In genomic region chr7:110247801-110248200, GRCm38 (mm10) we compare ENCODE assay signal across 19 mouse cellular contexts. TPM values are rescaled to one million over a fixed set of nuclear protein-coding genes. Genes with fewer than 3 reads are reported as not detected.
A peak's percentile ranks its signal among the peaks of the same experiment; 100 is the strongest.
DNase-seq lines count a peak whose midpoint lies in the region; ATAC-seq and TF ChIP-seq lines count a peak whose summit lies in the region.
"Had no signal": no experiment of that assay in that cellular context is flagged by ENCODE, and none has a peak within 500 bp of the region (broad histone marks: within the 10 kb centered on the region; RNA-seq: fewer than 3 reads in every experiment).

No protein-coding gene starts in this region.

- no peak for DNase-seq in embryonic facial prominence, embryonic 10.5 days (ENCODE audit: low spot score)
- DNase-seq in limb, embryonic 10.5 days (ENCODE audit: low spot score) = no peak
- no peak for DNase-seq in testis, postnatal 10 days (ENCODE audit: low spot score)
- no peak for DNase-seq in yolk sac, embryonic 10.5 days (ENCODE audit: low spot score)
- DNase-seq: adrenal gland, postnatal 10 days; cerebellum, adult 11-12 months; cerebellum, adult 9-10 months; cerebellum, postnatal 25 days; gastrocnemius, postnatal 25 days; kidney, adult 18-20 months had no signal

- H3K27me3 ChIP-seq in embryonic facial prominence, embryonic 13.5 days = no peaks in the 10 kb centered on the region
- no peaks in the 10 kb centered on the region for H3K27me3 ChIP-seq in embryonic facial prominence, embryonic 10.5 days (replicated peaks; ENCODE audit: low read depth, poor library complexity, severe bottlenecking)
- H3K27me3 ChIP-seq in limb, embryonic 15.5 days = no peaks in the 10 kb centered on the region
- no peaks in the 10 kb centered on the region for H3K27me3 ChIP-seq in limb, embryonic 10.5 days (ENCODE audit: low read depth, poor library complexity, severe bottlenecking)
- H3K27me3 ChIP-seq: CH12.LX; forebrain, embryonic 15.5 days; heart, embryonic 13.5 days; intestine, embryonic 15.5 days had no signal

- no peaks in the 10 kb centered on the region for H3K9me3 ChIP-seq in embryonic facial prominence, embryonic 13.5 days
- H3K9me3 ChIP-seq in embryonic facial prominence, embryonic 10.5 days = no peaks in the 10 kb centered on the region
- no peaks in the 10 kb centered on the region for H3K9me3 ChIP-seq in limb, embryonic 15.5 days
- H3K9me3 ChIP-seq in limb, embryonic 10.5 days (replicated peaks) = no peaks in the 10 kb centered on the region
- H3K9me3 ChIP-seq: forebrain, embryonic 15.5 days; heart, embryonic 13.5 days; hindbrain, embryonic 10.5 days; intestine, embryonic 15.5 days had no signal

- H3K27ac ChIP-seq in embryonic facial prominence, embryonic 13.5 days = peak overlapping the region; percentile 64
- H3K27ac ChIP-seq in embryonic facial prominence, embryonic 10.5 days (replicated peaks) = no peak overlapping the region
- H3K27ac ChIP-seq in limb, embryonic 15.5 days = 0 out of 2 replicates have a peak overlapping the region, but pooled peaks have one; percentile 38
- H3K27ac ChIP-seq in limb, embryonic 10.5 days = no peak overlapping the region
- H3K27ac ChIP-seq in embryonic fibroblast, embryonic 13.5 days (ENCODE audit: insufficient read depth, low read length) = peak overlapping the region; percentile 97
- H3K27ac ChIP-seq: forebrain, embryonic 15.5 days; heart, embryonic 13.5 days; hindbrain, embryonic 10.5 days; hindbrain, embryonic 14.5 days; intestine, embryonic 15.5 days had no signal

- TF ChIP-seq CTCF in embryonic fibroblast, embryonic 13.5 days (IDR thresholded peaks at IDR 0.05; ENCODE audit: borderline replicate concordance, insufficient read depth, low read length) = no peak

- WGBS in embryonic facial prominence, embryonic 13.5 days = 75% methylated on average over 3 of the region's 3 CpGs
- 94% methylated on average over 3 of the region's 3 CpGs for whole genome bisulfite sequencing in embryonic facial prominence, embryonic 10.5 days
- 82% methylated on average over 3 of the region's 3 CpGs for WGBS in limb, embryonic 15.5 days
- WGBS in limb, embryonic 10.5 days = 94% methylated on average over 3 of the region's 3 CpGs

- no peak for ATAC-seq in embryonic facial prominence, embryonic 13.5 days (ENCODE audit: insufficient number of reproducible peaks, insufficient read depth, low FRiP score, low TSS enrichment, low read depth)
- ATAC-seq in limb, embryonic 15.5 days (ENCODE audit: insufficient number of reproducible peaks, low FRiP score, low TSS enrichment, low read depth) = no peak
- ATAC-seq: forebrain, embryonic 15.5 days; intestine, embryonic 15.5 days had no signal

- no peak overlapping the region for H3K4me3 ChIP-seq in embryonic facial prominence, embryonic 13.5 days
- H3K4me3 ChIP-seq in embryonic facial prominence, embryonic 10.5 days = no peak overlapping the region
- H3K4me3 ChIP-seq in limb, embryonic 15.5 days = no peak overlapping the region
- no peak overlapping the region for H3K4me3 ChIP-seq in limb, embryonic 10.5 days
- no peak overlapping the region for H3K4me3 ChIP-seq in embryonic fibroblast, embryonic 13.5 days (ENCODE audit: insufficient read depth, low read length)
- H3K4me3 ChIP-seq: forebrain, embryonic 15.5 days; heart, embryonic 13.5 days; hindbrain, embryonic 10.5 days; intestine, embryonic 15.5 days had no signal

- no peak for TF ChIP-seq POLR2A in embryonic fibroblast, embryonic 13.5 days (IDR thresholded peaks at IDR 0.05; ENCODE audit: low read depth, low read length)

- H3K4me2 ChIP-seq in embryonic facial prominence, embryonic 13.5 days = no peak overlapping the region
- no peak overlapping the region for H3K4me2 ChIP-seq in limb, embryonic 15.5 days
- H3K4me2 ChIP-seq: forebrain, embryonic 15.5 days; heart, embryonic 13.5 days; hindbrain, embryonic 14.5 days; intestine, embryonic 15.5 days had no signal

- peaks cover 20% of the 10 kb centered on the region for H3K4me1 ChIP-seq in embryonic facial prominence, embryonic 13.5 days
- H3K4me1 ChIP-seq in embryonic facial prominence, embryonic 10.5 days = no peaks in the 10 kb centered on the region
- peaks cover 7% of the 10 kb centered on the region; the same call in 1 of the 2 replicates for H3K4me1 ChIP-seq in limb, embryonic 15.5 days
- H3K4me1 ChIP-seq in limb, embryonic 10.5 days = no peaks in the 10 kb centered on the region
- H3K4me1 ChIP-seq in embryonic fibroblast, embryonic 13.5 days (ENCODE audit: control insufficient read depth, insufficient read depth, low read length) = peaks cover 29% of the 10 kb centered on the region
- H3K4me1 ChIP-seq: forebrain, embryonic 15.5 days; hindbrain, embryonic 10.5 days; intestine, embryonic 15.5 days had no signal

- H3K9ac ChIP-seq in embryonic facial prominence, embryonic 13.5 days = no peak overlapping the region
- H3K9ac ChIP-seq in limb, embryonic 15.5 days = no peak overlapping the region
- H3K9ac ChIP-seq: forebrain, embryonic 15.5 days; heart, embryonic 13.5 days; hindbrain, embryonic 14.5 days; intestine, embryonic 15.5 days had no signal

- peaks cover 20% of the 10 kb centered on the region for H3K36me3 ChIP-seq in embryonic facial prominence, embryonic 13.5 days
- H3K36me3 ChIP-seq in embryonic facial prominence, embryonic 10.5 days (replicated peaks) = peaks cover 42% of the 10 kb centered on the region
- H3K36me3 ChIP-seq in limb, embryonic 15.5 days = peaks cover 23% of the 10 kb centered on the region
- peaks cover 38% of the 10 kb centered on the region for H3K36me3 ChIP-seq in limb, embryonic 10.5 days
- H3K36me3 ChIP-seq: forebrain, embryonic 15.5 days had no signal

RNA-seq across cellular contexts. Expression of gene Swap70, which starts 26.3 kb away (rescaled TPM):
- 42.1 and 49.5 TPM in 2 replicates for polyA plus RNA-seq in embryonic facial prominence, embryonic 13.5 days (2015; fragmentation: Nextera tagmentation; extraction: Ambion mirVana)
- 30.7 and 32.4 TPM in 2 replicates for polyA plus RNA-seq in embryonic facial prominence, embryonic 10.5 days (2016; fragmentation: Nextera tagmentation; extraction: Ambion mirVana)
- 33.3 and 34.4 TPM in 2 replicates for polyA plus RNA-seq in limb, embryonic 15.5 days (2015; fragmentation: Nextera tagmentation; extraction: Ambion mirVana)
- polyA plus RNA-seq in limb, embryonic 10.5 days (2016; fragmentation: Nextera tagmentation; extraction: Ambion mirVana) = 32.8 and 34.8 TPM in 2 replicates
- 47.3 and 50.1 TPM in 2 replicates for polyA plus RNA-seq in embryonic fibroblast, embryonic 13.5 days (2011; ENCODE audit: insufficient read length, low read depth, missing spikeins)

Comparison
In these comparisons a context has a peak if more than half of its experiments do, and no peak if none do; other contexts are left out.
1. H3K27ac ChIP-seq: peak in embryonic facial prominence, embryonic 13.5 days (single experiment), limb, embryonic 15.5 days (single experiment) and embryonic fibroblast, embryonic 13.5 days (single experiment); none in embryonic facial prominence, embryonic 10.5 days (single experiment) and limb, embryonic 10.5 days (single experiment).